Mouse (Mus musculus) limb, embryonic 11.5 days (tissue): ENCODE measurements around the gene Tubg2. TPM values are rescaled to one million over a fixed set of nuclear protein-coding genes. Genes with fewer than 3 reads are reported as not detected.
A peak's percentile ranks its signal among the peaks of the same experiment; 100 is the strongest.

Experiments
- ATAC-seq: fragments of 200-750 bp; cut with Nextera tagmentation; 2 replicates; pipeline ENCODE4 v1.8.0; 2017; ENCODE audit warnings: low read depth; ENCODE audit not compliant: insufficient number of reproducible peaks, low FRiP score, low TSS enrichment
- DNase-seq: peaks from one replicate; pipeline ENCODE4 v3.0.0-alpha.2; 2015; ENCODE audit warnings: low spot score
- H3K27ac ChIP-seq: fragments of 300-500 bp; sonication (generic); replicated peaks from 2 replicates; pipeline ENCODE4 v1.5.1; 2014; ENCODE audit warnings: low read depth, mild to moderate bottlenecking, low read length
- H3K27me3 ChIP-seq: fragments of 300-500 bp; sonication (generic); 2 replicates; pipeline ENCODE4 v1.6.1; 2014; ENCODE audit warnings: mild to moderate bottlenecking, low read length, mixed read lengths; ENCODE audit not compliant: control insufficient read depth, insufficient read depth
- H3K36me3 ChIP-seq: fragments of 300-500 bp; sonication (generic); 2 replicates; pipeline ENCODE4 v1.6.1; 2014; ENCODE audit warnings: mild to moderate bottlenecking, low read length, moderate library complexity, mixed read lengths; ENCODE audit not compliant: control insufficient read depth, insufficient read depth
- H3K4me1 ChIP-seq: fragments of 300-500 bp; sonication (generic); 2 replicates; pipeline ENCODE4 v1.6.1; 2014; ENCODE audit warnings: low read length, mixed read lengths; ENCODE audit not compliant: control insufficient read depth, insufficient read depth
- H3K4me2 ChIP-seq: fragments of 300-500 bp; sonication (generic); 2 replicates; pipeline ENCODE4 v1.6.1; 2014; ENCODE audit warnings: low read depth, mild to moderate bottlenecking, moderate library complexity; ENCODE audit not compliant: severe bottlenecking
- H3K4me3 ChIP-seq: fragments of 300-500 bp; sonication (generic); 2 replicates; pipeline ENCODE4 v1.5.1; 2014; ENCODE audit warnings: low read depth, low read length
- H3K9ac ChIP-seq: fragments of 300-500 bp; sonication (generic); 2 replicates; pipeline ENCODE4 v1.6.1; 2014; ENCODE audit warnings: mild to moderate bottlenecking, low read length
- H3K9me3 ChIP-seq: fragments of 300-500 bp; sonication (generic); 2 replicates; pipeline ENCODE4 v1.6.1; 2016; ENCODE audit warnings: low read length; ENCODE audit not compliant: control insufficient read depth
- WGBS: fragments of 180-500 bp; shearing (Covaris S2); extraction: QIAGEN DNeasy Blood & Tissue Kit; methylation state at CpG from one replicate; pipeline ENCODE4 v1.1.7; 2014; 5-methylcytosine and 5-hydroxymethylcytosine counted together
- polyA plus RNA-seq: library from polyadenylated mRNA; unstranded; fragments of >200 nt; fragmentation: Nextera tagmentation; extraction: Ambion mirVana; gene quantifications from 2 replicates; pipeline ENCODE4 v1.2.1, GENCODE M21; 2014

The Tubg2 gene
- polyA plus RNA-seq, 1 experiment from 2014 or later = 5.0 TPM

- peak overlapping the region; percentile 39 for H3K4me3 ChIP-seq
- no peak overlapping the region for H3K27ac ChIP-seq
- no peaks in the 10 kb centered on the region for H3K9me3 ChIP-seq
- 0 out of 2 replicates have a peak, but pooled peaks have one; percentile 48 for ATAC-seq
- peak overlapping the region; percentile 13; the same call in 1 of the 2 replicates for H3K9ac ChIP-seq
- no peaks in the 10 kb centered on the region; the same call in 1 of the 2 replicates for H3K36me3 ChIP-seq
- peak overlapping the region; percentile 94 for H3K4me2 ChIP-seq
- 0% methylated on average over 31 of the region's 31 CpGs for WGBS
- DNase-seq = peak; percentile 75
- H3K4me1 ChIP-seq = peaks cover 36% of the 10 kb centered on the region
- peaks cover 81% of the 10 kb centered on the region for H3K27me3 ChIP-seq
Observed at GRCm38 (mm10) chr11:101171721-101172433, 16.2 kb downstream of the Tubg2 start.

GRCm38 (mm10) chr11:101172434-101172815 is 16.7 kb downstream of the Tubg2 start:
- Histone ChIP-seq H3K4me3 (peak overlapping the region; percentile 39), H3K4me2 (peak overlapping the region; percentile 94), H3K27me3 (peaks cover 83% of the 10 kb centered on the region), H3K9me3 (no peaks in the 10 kb centered on the region), H3K4me1 (peaks cover 36% of the 10 kb centered on the region), H3K27ac (no peak overlapping the region), H3K36me3 (no peaks in the 10 kb centered on the region; the same call in 1 of the 2 replicates), H3K9ac (0 out of 2 replicates have a peak overlapping the region, but pooled peaks have one; percentile 13)
- ATAC-seq = no peak
- DNase-seq = no peak
- WGBS = 9% methylated on average over 5 of the region's 5 CpGs

- ATAC-seq = no peak
- H3K27ac ChIP-seq = no peak overlapping the region
- H3K4me2 ChIP-seq = peak overlapping the region; percentile 53; the same call in 1 of the 2 replicates
- no peaks in the 10 kb centered on the region for H3K9me3 ChIP-seq
- DNase-seq = no peak
- peaks cover 82% of the 10 kb centered on the region for H3K27me3 ChIP-seq
- peaks cover 36% of the 10 kb centered on the region for H3K4me1 ChIP-seq
- H3K36me3 ChIP-seq = no peaks in the 10 kb centered on the region; the same call in 1 of the 2 replicates
- WGBS = 6% methylated on average over 11 of the region's 11 CpGs
- H3K4me3 ChIP-seq = peak overlapping the region; percentile 23
- H3K9ac ChIP-seq = peak overlapping the region; percentile 43; the same call in 1 of the 2 replicates
Observed at GRCm38 (mm10) chr11:101173112-101173511, 17.4 kb downstream of the Tubg2 start.

- Histone ChIP-seq H3K4me1 (peaks cover 36% of the 10 kb centered on the region), H3K27ac (no peak overlapping the region), H3K9ac (peak overlapping the region; percentile 43), H3K4me3 (peak overlapping the region; percentile 23), H3K9me3 (no peaks in the 10 kb centered on the region), H3K27me3 (peaks cover 77% of the 10 kb centered on the region), H3K36me3 (no peaks in the 10 kb centered on the region), H3K4me2 (peak overlapping the region; percentile 53)
- DNase-seq = peak; percentile 87
- peak; percentile 49; the same call in 1 of the 2 replicates for ATAC-seq
- WGBS = 1% methylated on average over 61 of the region's 61 CpGs
Observed at GRCm38 (mm10) chr11:101173631-101174388, 18.1 kb downstream of the Tubg2 start.

GRCm38 (mm10) chr11:101174389-101174745 is 18.7 kb downstream of the Tubg2 start:
- DNase-seq = no peak
- 27% methylated on average over 9 of the region's 9 CpGs for WGBS
- no peak overlapping the region for H3K27ac ChIP-seq
- H3K27me3 ChIP-seq = peaks cover 72% of the 10 kb centered on the region
- H3K36me3 ChIP-seq = no peaks in the 10 kb centered on the region
- H3K4me2 ChIP-seq = peak overlapping the region; percentile 53
- H3K9me3 ChIP-seq = no peaks in the 10 kb centered on the region
- no peak overlapping the region for H3K9ac ChIP-seq
- peaks cover 36% of the 10 kb centered on the region for H3K4me1 ChIP-seq
- no peak for ATAC-seq
- H3K4me3 ChIP-seq = peak overlapping the region; percentile 23

- Histone ChIP-seq H3K27me3 (peaks cover 65% of the 10 kb centered on the region), H3K9me3 (no peaks in the 10 kb centered on the region), H3K9ac (no peak within 1 kb of the TSS), H3K4me1 (peaks cover 33% of the 10 kb centered on the region), H3K27ac (no peak within 1 kb of the TSS), H3K4me3 (peak within 1 kb of the TSS; percentile 23), H3K4me2 (peak within 1 kb of the TSS; percentile 53), H3K36me3 (no peaks in the 10 kb centered on the region)
- DNase-seq (no peak), ATAC-seq (no peak)
- 28% methylated on average over 14 of the region's 14 CpGs for WGBS
Observed at GRCm38 (mm10) chr11:101174851-101175628, 19.3 kb downstream of the Tubg2 start, which contains the start of gene Ccr10. Ccr10 (minus strand) TSS chr11:101175443.

- no peak for ATAC-seq
- H3K27me3 ChIP-seq = peaks cover 59% of the 10 kb centered on the region
- no peak overlapping the region for H3K27ac ChIP-seq
- 9% methylated on average over 11 of the region's 11 CpGs for WGBS
- H3K36me3 ChIP-seq = no peaks in the 10 kb centered on the region
- peak overlapping the region; percentile 16 for H3K4me3 ChIP-seq
- H3K4me2 ChIP-seq = peak overlapping the region; percentile 33; the same call in 1 of the 2 replicates
- DNase-seq = no peak
- H3K9ac ChIP-seq = no peak overlapping the region
- H3K4me1 ChIP-seq = peaks cover 26% of the 10 kb centered on the region
- H3K9me3 ChIP-seq = no peaks in the 10 kb centered on the region
Observed at GRCm38 (mm10) chr11:101175636-101176116, 20.0 kb downstream of the Tubg2 start.
